Mouse (Mus musculus): ENCODE data around the gene Cyb5rl. TPM values are rescaled to one million over a fixed set of nuclear protein-coding genes. Genes with fewer than 3 reads are reported as not detected.
"Not testable (repeated sequence)": the region's sequence is repeated elsewhere in the genome, so short reads cannot be mapped to it uniquely, and the experiment has no call there.

The Cyb5rl gene
- polyA plus RNA-seq, 1 experiment from 2014 or later, result 5.3 TPM

DNA sequence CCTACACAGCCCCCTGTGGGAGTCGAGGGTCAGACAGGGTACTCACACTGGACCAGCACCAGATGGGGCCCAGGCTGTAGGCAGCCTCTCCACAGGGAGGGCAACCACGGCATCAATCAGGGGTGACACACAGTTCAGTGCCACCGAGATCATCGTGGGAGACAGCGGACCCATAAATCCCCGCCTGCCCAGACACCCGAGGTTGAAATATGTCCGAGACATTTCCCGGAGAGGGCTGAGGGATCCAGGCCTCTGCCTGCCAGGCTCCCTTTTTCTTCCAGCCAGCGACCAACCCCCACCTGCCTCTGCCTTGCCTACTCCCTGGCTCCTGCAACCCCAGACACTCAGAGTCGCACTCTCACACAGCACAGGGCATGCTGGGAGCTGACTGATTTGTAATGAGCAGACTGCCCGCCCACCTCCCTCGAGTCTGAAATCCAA, 41.5 kb downstream of the Cyb5rl start:
- no peak for DNase-seq (ENCODE audit: low spot score)

DNA sequence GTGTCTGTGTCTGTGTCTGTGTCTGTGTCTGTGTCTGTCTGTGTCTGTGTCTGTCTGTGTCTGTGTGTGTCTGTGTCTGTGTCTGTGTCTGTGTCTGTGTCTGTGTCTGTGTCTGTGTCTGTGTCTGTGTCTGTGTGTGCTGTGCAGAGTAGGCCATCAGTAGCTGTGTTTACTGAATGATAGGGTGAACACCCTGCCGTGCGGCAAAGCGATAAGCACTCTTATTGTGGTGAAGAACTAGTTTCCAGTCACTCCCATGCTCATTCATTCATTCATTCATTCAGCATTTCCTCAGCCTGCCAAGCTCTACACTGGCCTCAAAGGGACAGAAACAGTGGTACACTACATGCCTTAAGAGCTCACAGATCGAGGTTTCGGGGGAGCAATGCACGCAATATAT, 42.4 kb downstream of the Cyb5rl start:
- not testable (repeated sequence) for DNase-seq (ENCODE audit: low spot score)

DNA sequence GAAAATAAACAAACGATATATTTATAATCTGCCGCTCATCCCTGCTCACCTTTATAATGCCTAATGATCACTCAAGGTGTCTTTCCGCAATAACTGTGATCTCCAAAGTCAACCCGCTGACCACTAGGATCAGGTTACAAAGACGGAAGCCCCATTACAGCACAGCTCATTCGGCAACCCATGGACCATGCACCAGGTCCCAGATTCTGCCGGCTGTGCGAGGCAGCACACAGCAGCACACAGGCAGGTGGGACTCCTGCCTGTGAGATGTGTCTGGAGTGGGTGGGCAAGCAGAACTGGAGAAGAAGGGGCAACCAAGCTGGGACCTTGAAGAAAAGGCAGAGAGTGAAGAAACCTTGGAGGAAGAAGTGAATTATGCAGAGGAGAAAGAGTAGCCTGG, 47.5 kb downstream of the Cyb5rl start:
- DNase-seq (ENCODE audit: low spot score), result no peak

GRCm38 (mm10) chr4:107117741-107118385, 51.1 kb downstream of the Cyb5rl start:
- DNase-seq (ENCODE audit: low spot score), result no peak

DNA sequence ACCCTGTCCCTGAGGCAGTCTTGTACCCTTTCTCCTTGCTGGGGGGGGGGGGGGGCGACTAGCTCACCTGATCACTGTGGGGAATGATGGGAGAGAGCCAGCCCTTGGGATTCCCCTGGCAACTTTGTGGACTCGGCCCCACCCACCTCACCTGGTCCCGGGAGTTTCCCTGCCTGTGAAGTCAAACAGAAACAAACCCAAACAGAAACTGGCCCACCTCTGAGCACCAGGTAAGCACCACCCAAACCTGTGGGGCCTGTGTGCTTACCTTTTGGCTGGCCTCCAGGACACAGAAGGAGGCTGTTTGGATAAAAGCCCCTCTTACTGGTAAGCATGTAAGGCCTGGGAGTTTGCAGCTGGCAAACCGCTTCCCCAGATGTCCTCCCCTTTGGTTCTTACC, 52.3 kb downstream of the Cyb5rl start:
- no peak for DNase-seq (ENCODE audit: low spot score)

DNA sequence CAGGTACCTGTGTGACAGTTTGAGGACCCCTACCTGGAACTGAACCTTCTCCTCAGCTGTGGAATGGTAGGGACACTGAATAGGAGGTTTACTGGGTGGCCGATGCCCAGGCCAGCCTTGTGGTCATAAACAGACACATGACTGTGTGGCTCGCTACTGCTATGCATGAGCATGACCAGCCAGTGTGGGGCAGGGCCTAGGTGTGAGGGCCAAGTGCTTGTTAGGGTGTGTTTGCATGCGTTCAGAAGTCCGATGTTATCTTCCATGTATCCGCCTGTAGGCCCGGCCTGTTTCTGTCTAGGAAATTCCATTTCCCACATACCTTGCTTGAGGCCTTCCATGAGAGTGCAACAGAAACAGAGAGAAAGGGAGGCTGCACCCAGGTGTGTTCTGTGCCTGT, 53.9 kb downstream of the Cyb5rl start:
- no peak for DNase-seq (ENCODE audit: low spot score)

GRCm38 (mm10) chr4:107121165-107121943, 54.6 kb downstream of the Cyb5rl start:
- no peak for DNase-seq (ENCODE audit: low spot score)

DNA sequence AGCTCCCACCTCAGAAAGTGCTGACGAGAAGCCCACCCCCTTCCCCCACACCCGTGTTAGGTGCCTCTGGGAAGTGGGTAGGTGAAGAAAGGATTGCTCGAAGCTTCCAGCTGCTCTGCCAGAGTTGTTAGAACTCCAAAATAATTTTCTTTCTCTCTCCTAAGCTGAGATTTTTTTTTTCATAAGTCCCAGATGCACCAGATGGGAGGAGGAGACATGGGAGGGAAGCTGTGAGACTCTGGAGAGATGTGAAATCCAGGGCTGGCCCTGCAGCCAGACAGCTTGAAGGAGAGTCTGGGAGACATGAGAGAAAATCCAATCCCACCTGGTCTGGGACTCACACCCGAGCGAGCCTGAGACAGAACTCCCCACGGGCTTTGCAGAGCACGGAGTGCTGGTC, 57.6 kb downstream of the Cyb5rl start:
- DNase-seq (ENCODE audit: low spot score), result no peak

- no peak for DNase-seq (ENCODE audit: low spot score)
Measured at GRCm38 (mm10) chr4:107125101-107125500, 58.3 kb downstream of the Cyb5rl start.

DNA sequence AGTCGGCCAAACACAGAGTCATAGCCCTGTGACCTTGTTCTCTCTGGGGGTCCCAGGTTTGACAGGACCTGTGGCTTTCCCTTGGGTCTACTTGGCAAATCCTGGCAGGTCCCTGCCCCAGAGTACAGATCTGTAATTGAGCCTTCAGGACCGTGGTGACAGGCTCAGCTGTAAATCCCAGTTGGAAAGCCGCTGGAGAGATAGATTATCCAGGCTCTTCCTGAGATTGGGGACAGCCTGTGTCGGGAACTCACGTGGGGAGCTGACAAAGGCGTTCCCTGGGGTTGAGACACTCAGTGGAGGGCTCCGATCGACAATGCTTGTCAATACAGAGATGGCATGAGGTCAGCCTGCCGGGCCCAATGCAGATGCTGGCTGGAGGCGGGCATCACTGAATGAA, 59.6 kb downstream of the Cyb5rl start:
- no peak for DNase-seq (ENCODE audit: low spot score)

GRCm38 (mm10) chr4:107126891-107127524, 60.2 kb downstream of the Cyb5rl start:
- peak; percentile 48 for DNase-seq (ENCODE audit: low spot score)

GRCm38 (mm10) chr4:107127901-107128669, 61.3 kb downstream of the Cyb5rl start:
- no peak for DNase-seq (ENCODE audit: low spot score)

- no peak for DNase-seq (ENCODE audit: low spot score)
Measured at GRCm38 (mm10) chr4:107129373-107129772, 62.6 kb downstream of the Cyb5rl start.

DNA sequence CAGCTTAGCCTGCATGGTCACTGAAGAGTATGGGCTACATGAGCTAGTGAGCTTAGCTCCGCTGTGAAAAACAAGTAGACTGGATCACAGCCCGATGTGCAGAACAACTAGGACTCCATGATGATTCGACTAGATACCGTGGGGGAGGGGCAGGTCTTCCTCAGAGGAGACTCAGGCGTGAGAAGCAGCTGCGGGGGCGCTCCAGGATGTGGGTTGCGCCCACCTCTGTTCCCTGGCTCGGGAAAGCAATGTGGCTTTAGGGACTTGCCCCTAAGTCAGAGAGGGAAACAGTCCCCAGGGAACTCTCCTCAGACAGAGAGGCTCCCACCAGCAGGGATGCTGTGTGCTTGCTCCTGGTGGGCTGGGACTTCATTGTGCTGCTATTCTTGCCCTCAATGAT, 63.7 kb downstream of the Cyb5rl start:
- DNase-seq (ENCODE audit: low spot score), result peak; percentile 60

DNA sequence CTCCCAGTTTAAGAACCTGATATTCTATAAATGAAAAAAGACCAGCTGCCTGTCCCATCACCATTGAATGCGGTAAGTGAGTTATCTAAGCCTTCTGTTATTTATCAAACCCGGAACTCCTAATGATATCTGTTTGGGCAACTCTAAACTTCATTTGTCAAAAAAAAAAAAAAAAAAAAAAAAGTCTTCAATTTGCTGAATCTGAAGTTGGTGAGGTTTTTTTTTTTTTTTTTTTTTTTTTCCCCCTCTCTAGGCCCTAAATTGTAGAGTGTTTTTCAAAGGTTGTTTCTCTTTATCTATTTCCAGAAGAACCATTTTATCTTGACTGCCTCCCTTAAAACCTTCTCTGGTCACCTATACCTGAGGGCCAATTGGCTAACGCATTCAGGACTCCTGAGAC, 68.1 kb downstream of the Cyb5rl start:
- no peak for DNase-seq (ENCODE audit: low spot score)

DNA sequence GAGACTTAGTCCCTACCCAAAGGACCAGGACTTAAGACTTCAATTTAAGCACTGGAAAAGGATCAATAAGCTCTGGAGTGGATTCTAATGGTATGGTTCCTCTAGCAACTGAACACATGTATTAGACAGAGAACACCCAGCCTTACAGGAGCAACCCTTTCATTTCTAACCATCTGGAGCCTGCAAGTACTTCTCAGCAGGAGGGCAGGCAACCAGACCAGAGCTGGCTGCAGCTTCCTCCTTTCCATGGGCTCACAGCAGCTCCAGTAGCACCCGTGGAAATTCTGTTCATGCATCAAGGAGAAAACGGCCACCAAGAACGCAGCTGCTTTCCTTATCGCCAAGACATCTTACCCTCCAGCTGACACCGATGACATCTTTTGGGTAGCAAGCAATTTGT, 68.9 kb downstream of the Cyb5rl start:
- DNase-seq (ENCODE audit: low spot score), result no peak

- DNase-seq (ENCODE audit: low spot score), result no peak
Measured at GRCm38 (mm10) chr4:107136531-107136930, 69.7 kb downstream of the Cyb5rl start.
